Comparison of ENCODE assay signal across 8 mouse cellular contexts in genomic region chr8:18345322-18345721, GRCm38 (mm10).
DNase-seq lines count a peak whose midpoint lies in the region; ATAC-seq and TF ChIP-seq lines count a peak whose summit lies in the region.

No protein-coding gene starts in this region.

- H3K4me1 ChIP-seq in thymus, adult 2 months (replicated peaks; ENCODE audit: control insufficient read depth, insufficient read depth, low read length) = no peaks in the 10 kb centered on the region
- no peaks in the 10 kb centered on the region for H3K4me1 ChIP-seq in forebrain, embryonic 13.5 days

- no peaks in the 10 kb centered on the region for H3K36me3 ChIP-seq in thymus, adult 2 months (ENCODE audit: control insufficient read depth, insufficient read depth, low read length)
- H3K36me3 ChIP-seq in forebrain, embryonic 13.5 days (ENCODE audit: poor library complexity, severe bottlenecking) = no peaks in the 10 kb centered on the region

- H3K9ac ChIP-seq in forebrain, embryonic 13.5 days = no peak overlapping the region

- H3K4me3 ChIP-seq in thymus, adult 2 months (ENCODE audit: control insufficient read depth, insufficient read depth, low read length) = no peak overlapping the region
- no peak overlapping the region for H3K4me3 ChIP-seq in forebrain, embryonic 13.5 days

- whole genome bisulfite sequencing in thymus, adult 2 months = 35% methylated on average over 6 of the region's 6 CpGs
- WGBS in forebrain, embryonic 13.5 days = 22% methylated on average over 6 of the region's 6 CpGs

- no peak overlapping the region for H3K27ac ChIP-seq in thymus, adult 2 months (ENCODE audit: control insufficient read depth, insufficient read depth, low read length)
- no peak overlapping the region for H3K27ac ChIP-seq in forebrain, embryonic 13.5 days

- H3K27me3 ChIP-seq in thymus, adult 2 months (ENCODE audit: control insufficient read depth, insufficient read depth, low read length) = no peaks in the 10 kb centered on the region
- no peaks in the 10 kb centered on the region for H3K27me3 ChIP-seq in forebrain, embryonic 13.5 days

- no peak overlapping the region for H3K4me2 ChIP-seq in forebrain, embryonic 13.5 days

- intact Hi-C loops in left cerebral cortex, postnatal 4 days (cut with DNase I) = loop anchor here (10.0 kb wide), 1 partner anchor 791 kb away; no protein-coding TSS in a partner anchor

- H3K9me3 ChIP-seq in forebrain, embryonic 13.5 days (replicated peaks) = no peaks in the 10 kb centered on the region

- no peak for TF ChIP-seq CTCF in thymus, adult 2 months (IDR thresholded peaks at IDR 0.05; ENCODE audit: borderline replicate concordance, control insufficient read depth, extremely low read depth, insufficient read depth, low read length, poor library complexity)

- TF ChIP-seq POLR2A in thymus, adult 2 months (IDR thresholded peaks at IDR 0.05; ENCODE audit: control insufficient read depth, extremely low read depth, insufficient read depth, low read length, poor library complexity) = no peak

- DNase-seq in thymus, postnatal 4 days = peak; percentile 28
- DNase-seq in thymus, adult 2 months = no peak
- peak; percentile 11 for DNase-seq in c-Kit-positive CD71-positive TER-119-positive erythroid progenitor cells, embryonic 14.5 days (ENCODE audit: low spot score)
- DNase-seq in kidney, adult 8-10 months = peak; percentile 18 to 41
- peak; percentile 73 for DNase-seq in left cerebral cortex, postnatal 4 days
- peak; percentile 22 for DNase-seq in ovary, postnatal 14 days (ENCODE audit: low spot score)
- DNase-seq in urinary bladder, postnatal 10 days (ENCODE audit: low spot score) = no peak

- ATAC-seq in forebrain, embryonic 13.5 days = peak; percentile 94

Comparison
In these comparisons a context has a peak if more than half of its experiments do, and no peak if none do; other contexts are left out.
1. DNase-seq: peak in thymus, postnatal 4 days (single experiment), c-Kit-positive CD71-positive TER-119-positive erythroid progenitor cells, embryonic 14.5 days (single experiment), kidney, adult 8-10 months (2 of 2), left cerebral cortex, postnatal 4 days (single experiment) and ovary, postnatal 14 days (single experiment); none in thymus, adult 2 months (single experiment) and urinary bladder, postnatal 10 days (single experiment).